Mouse (Mus musculus) E14TG2a.4 (cell line): ENCODE measurements around the gene Bcr.

Source experiments
- CTCF ChIP-seq: conservative IDR thresholded peaks from 2 replicates; pipeline ENCODE4 v1.5.1; 2014; ENCODE audit warnings: low read length
- NANOG ChIP-seq: IDR thresholded peaks from 2 replicates; pipeline ENCODE4 v1.6.1; 2014; ENCODE audit warnings: borderline replicate concordance, low read length, mixed read lengths
- POU5F1 ChIP-seq: IDR thresholded peaks from 2 replicates; pipeline ENCODE4 v1.6.1; 2014; ENCODE audit warnings: low read length, borderline replicate concordance

GRCm38 (mm10) chr10:75056255-75056654 is 4.1 kb upstream of the Bcr start:
- TF ChIP-seq CTCF (no peak), NANOG (no peak), POU5F1 (no peak)
